ENCODE assay signal across 8 mouse cellular contexts in the genomic region with DNA sequence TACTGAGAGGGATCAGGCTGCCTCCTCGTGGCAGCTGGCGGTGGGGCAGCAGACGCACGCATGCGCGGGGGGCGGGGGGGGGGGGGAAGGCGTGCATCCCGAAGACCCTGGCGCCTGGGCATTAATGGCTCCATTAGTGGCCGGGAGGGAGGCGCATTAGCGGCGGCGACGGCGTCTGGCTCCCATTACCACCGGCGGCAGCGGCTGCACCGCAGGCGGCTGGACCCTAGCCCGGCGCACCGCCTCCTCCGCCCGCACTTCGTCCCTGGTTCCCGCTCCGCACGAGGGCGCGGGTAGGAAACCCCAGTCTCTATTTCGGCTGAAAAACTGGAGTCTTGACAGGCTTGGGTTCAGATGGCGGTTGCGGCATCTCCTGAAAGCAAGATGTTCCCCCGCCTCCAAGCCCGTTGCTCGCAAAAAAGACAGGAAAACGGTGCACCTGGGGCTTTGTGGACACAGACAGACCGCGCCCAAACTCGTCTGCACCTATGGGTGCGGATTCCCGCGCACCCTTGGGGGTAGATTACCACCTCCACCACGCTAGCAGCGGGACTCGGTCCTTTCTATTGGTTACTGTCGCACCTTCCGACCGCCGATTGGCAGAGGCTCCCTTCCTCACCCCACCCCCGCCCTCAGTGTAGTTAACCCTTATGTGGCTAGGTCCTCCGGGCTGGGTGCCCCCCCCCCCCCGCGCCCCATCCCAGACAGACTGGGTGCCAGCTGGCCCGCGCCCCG. TPM values are rescaled to one million over a fixed set of nuclear protein-coding genes. Genes with fewer than 3 reads are reported as not detected.
DNase-seq lines count a peak whose midpoint lies in the region; ATAC-seq and TF ChIP-seq lines count a peak whose summit lies in the region.

No protein-coding gene starts in this region.

- H3K27me3 ChIP-seq in intestine, embryonic 15.5 days (replicated peaks): no peaks in the 10 kb centered on the region

- peak overlapping the region; percentile 97 for H3K27ac ChIP-seq in cortical plate, adult 2 months (ENCODE audit: insufficient read depth, low read length)
- H3K27ac ChIP-seq in intestine, embryonic 15.5 days: peak overlapping the region; percentile 98

- TF ChIP-seq CTCF in cortical plate, adult 2 months (IDR thresholded peaks at IDR 0.05; ENCODE audit: extremely low read depth, insufficient read depth, low read length): peak; percentile 58

- peak overlapping the region; percentile 92 for H3K4me2 ChIP-seq in intestine, embryonic 15.5 days (replicated peaks)

- peak overlapping the region; percentile 40 for H3K4me3 ChIP-seq in cortical plate, adult 2 months (ENCODE audit: insufficient read depth, low read length)
- H3K4me3 ChIP-seq in intestine, embryonic 15.5 days (replicated peaks): peak overlapping the region; percentile 76

- H3K9me3 ChIP-seq in intestine, embryonic 15.5 days: no peaks in the 10 kb centered on the region

- H3K4me1 ChIP-seq in cortical plate, adult 2 months (ENCODE audit: control insufficient read depth, insufficient read depth, low read length): peaks cover 14% of the 10 kb centered on the region
- H3K4me1 ChIP-seq in intestine, embryonic 15.5 days (replicated peaks): peaks cover 64% of the 10 kb centered on the region

- TF ChIP-seq POLR2A in cortical plate, adult 2 months (IDR thresholded peaks at IDR 0.05; ENCODE audit: extremely low read depth, insufficient read depth, low read length): peak; percentile 65; the same call in 1 of the 2 replicates

- WGBS in intestine, embryonic 15.5 days: under 1% methylated on average over 52 of the region's 60 CpGs

- peak overlapping the region; percentile 68 for H3K9ac ChIP-seq in intestine, embryonic 15.5 days

- intact Hi-C loops in gastrocnemius, postnatal 14 days (cut with DNase I; ENCODE audit: low total_unique reads): loop anchor here (5.0 kb wide), 1 partner anchor 36 kb away; no protein-coding TSS in a partner anchor
- intact Hi-C loops in left cerebral cortex, postnatal 14 days (cut with DNase I): loop anchor here (2.0 kb wide), 1 partner anchor 30 kb away; no protein-coding TSS in a partner anchor

- peak; percentile 70 for ATAC-seq in intestine, embryonic 15.5 days
- ATAC-seq in megakaryocyte progenitor cell, adult 5-6 weeks (replicated peaks; ENCODE audit: poor library complexity): peak; percentile 43

- peak; percentile 85 for DNase-seq in adipocyte (ENCODE audit: low spot score)
- peak; percentile 72 for DNase-seq in gastrocnemius, postnatal 14 days
- DNase-seq in left cerebral cortex, postnatal 14 days (ENCODE audit: low spot score in 2 of 2): peak; percentile 86 to 94
- DNase-seq in right cerebral cortex, postnatal 10 days (ENCODE audit: low spot score in 2 of 2): peak; percentile 94 to 96
- peak; percentile 67 for DNase-seq in urinary bladder, postnatal 25 days (ENCODE audit: low spot score)

- peaks cover 2% of the 10 kb centered on the region; the same call in 1 of the 2 replicates for H3K36me3 ChIP-seq in intestine, embryonic 15.5 days

RNA-seq across cellular contexts. Expression of gene Cic, which starts 11.0 kb away (rescaled TPM):
- 89.6 and 94.1 TPM in 2 replicates for polyA plus RNA-seq in cortical plate, adult 2 months (2012; rRNA removed)
- 10 to 100 TPM; 38.2 to 44.1 TPM for total RNA-seq in gastrocnemius, postnatal 14 days (2021)
- 26.1 and 26.6 TPM in 2 replicates for polyA plus RNA-seq in intestine, embryonic 15.5 days (2015; fragmentation: Nextera tagmentation; extraction: Ambion mirVana)
- 100 to 1,000 TPM; 246 to 255 TPM for total RNA-seq in left cerebral cortex, postnatal 14 days (2021)
- total RNA-seq in megakaryocyte progenitor cell, adult 5-6 weeks (2015): 67.4 and 67.8 TPM in 2 replicates
- 19.0 and 24.4 TPM in 2 replicates for total RNA-seq in megakaryocyte progenitor cell, adult 5-6 weeks (2017)

RNA-seq across cellular contexts. Expression of gene Pafah1b3, which starts 19.3 kb away (rescaled TPM):
- 20.5 and 24.5 TPM in 2 replicates for polyA plus RNA-seq in cortical plate, adult 2 months (2012; rRNA removed)
- 1 to 10 TPM; 3.0 to 4.5 TPM for total RNA-seq in gastrocnemius, postnatal 14 days (2021)
- 173 TPM in 2 replicates for polyA plus RNA-seq in intestine, embryonic 15.5 days (2015; fragmentation: Nextera tagmentation; extraction: Ambion mirVana)
- total RNA-seq in left cerebral cortex, postnatal 14 days (2021): 10 to 100 TPM; 25.2 to 32.2 TPM
- total RNA-seq in megakaryocyte progenitor cell, adult 5-6 weeks (2015): 10.9 and 20.0 TPM in 2 replicates
- 14.7 and 15.0 TPM in 2 replicates for total RNA-seq in megakaryocyte progenitor cell, adult 5-6 weeks (2017)

RNA-seq across cellular contexts. Expression of gene Prr19, which starts 22.7 kb away (rescaled TPM):
- 0.08 and 0.13 TPM in 2 replicates for polyA plus RNA-seq in cortical plate, adult 2 months (2012; rRNA removed)
- total RNA-seq in gastrocnemius, postnatal 14 days (2021): not detected
- 0.41 and 0.71 TPM in 2 replicates for polyA plus RNA-seq in intestine, embryonic 15.5 days (2015; fragmentation: Nextera tagmentation; extraction: Ambion mirVana)
- under 1 TPM in 1 of 2 experiments, not detected in 1; 0.29 TPM for total RNA-seq in left cerebral cortex, postnatal 14 days (2021)
- total RNA-seq in megakaryocyte progenitor cell, adult 5-6 weeks (2015): not detected in 2 replicates
- total RNA-seq in megakaryocyte progenitor cell, adult 5-6 weeks (2017): not detected in 2 replicates

RNA-seq across cellular contexts. Expression of gene Tmem145, which starts 27.4 kb away (rescaled TPM):
- 116 and 129 TPM in 2 replicates for polyA plus RNA-seq in cortical plate, adult 2 months (2012; rRNA removed)
- not detected for total RNA-seq in gastrocnemius, postnatal 14 days (2021)
- polyA plus RNA-seq in intestine, embryonic 15.5 days (2015; fragmentation: Nextera tagmentation; extraction: Ambion mirVana): 1.2 and 1.3 TPM in 2 replicates
- total RNA-seq in left cerebral cortex, postnatal 14 days (2021): 10 to 100 TPM; 70.9 to 76.8 TPM
- total RNA-seq in megakaryocyte progenitor cell, adult 5-6 weeks (2015): not detected in 2 replicates
- not detected in 2 replicates for total RNA-seq in megakaryocyte progenitor cell, adult 5-6 weeks (2017)

RNA-seq across cellular contexts. Expression of gene Erf, which starts 27.9 kb away (rescaled TPM):
- 47.2 and 48.6 TPM in 2 replicates for polyA plus RNA-seq in cortical plate, adult 2 months (2012; rRNA removed)
- 10 to 100 TPM in 1 of 2 experiments, 1 to 10 TPM in 1; 9.8 to 11.8 TPM for total RNA-seq in gastrocnemius, postnatal 14 days (2021)
- polyA plus RNA-seq in intestine, embryonic 15.5 days (2015; fragmentation: Nextera tagmentation; extraction: Ambion mirVana): 14.8 TPM in 2 replicates
- 10 to 100 TPM; 68.6 to 70.7 TPM for total RNA-seq in left cerebral cortex, postnatal 14 days (2021)
- 5.2 and 5.6 TPM in 2 replicates for total RNA-seq in megakaryocyte progenitor cell, adult 5-6 weeks (2015)
- total RNA-seq in megakaryocyte progenitor cell, adult 5-6 weeks (2017): 6.6 and 6.9 TPM in 2 replicates

Comparison
In these comparisons a context has a peak if more than half of its experiments do, and no peak if none do; other contexts are left out.
1. Peak in every context shown above with its lines: DNase-seq, ATAC-seq, H3K4me3 ChIP-seq and H3K27ac ChIP-seq.